Mouse (Mus musculus): ENCODE measurements around the gene Pomp.

The Pomp gene

GRCm38 (mm10) chr5:147898968-147899549 lies 38.8 kb downstream of the Pomp start:
- no peak for DNase-seq (ENCODE audit: extremely low read depth, insufficient read length, low spot score)

GRCm38 (mm10) chr5:147902008-147902757 lies 41.9 kb downstream of the Pomp start:
- DNase-seq (ENCODE audit: extremely low read depth, insufficient read length, low spot score), result no peak

GRCm38 (mm10) chr5:147903166-147903565 lies 42.9 kb downstream of the Pomp start:
- peak; percentile 80 for DNase-seq (ENCODE audit: extremely low read depth, insufficient read length, low spot score)

- no peak for DNase-seq (ENCODE audit: extremely low read depth, insufficient read length, low spot score)
Measured at GRCm38 (mm10) chr5:147907144-147907543, 46.9 kb downstream of the Pomp start.

GRCm38 (mm10) chr5:147907851-147908250 lies 47.6 kb downstream of the Pomp start:
- no peak for DNase-seq (ENCODE audit: extremely low read depth, insufficient read length, low spot score)

GRCm38 (mm10) chr5:147910807-147911509 lies 50.7 kb downstream of the Pomp start:
- no peak for DNase-seq (ENCODE audit: extremely low read depth, insufficient read length, low spot score)

- DNase-seq (ENCODE audit: extremely low read depth, insufficient read length, low spot score), result peak; percentile 21
Measured at GRCm38 (mm10) chr5:147911744-147912143, 51.5 kb downstream of the Pomp start.

GRCm38 (mm10) chr5:147913241-147913842 lies 53.1 kb downstream of the Pomp start:
- no peak for DNase-seq (ENCODE audit: extremely low read depth, insufficient read length, low spot score)

- DNase-seq (ENCODE audit: extremely low read depth, insufficient read length, low spot score), result no peak
Measured at GRCm38 (mm10) chr5:147915038-147915566, 54.8 kb downstream of the Pomp start.

- DNase-seq (ENCODE audit: extremely low read depth, insufficient read length, low spot score), result no peak
Measured at GRCm38 (mm10) chr5:147916171-147916570, 55.9 kb downstream of the Pomp start.

GRCm38 (mm10) chr5:147918044-147918846 lies 58.0 kb downstream of the Pomp start:
- DNase-seq (ENCODE audit: extremely low read depth, insufficient read length, low spot score), result peak; percentile 39

- DNase-seq (ENCODE audit: extremely low read depth, insufficient read length, low spot score), result no peak
Measured at GRCm38 (mm10) chr5:147924621-147925020, 64.4 kb downstream of the Pomp start.
